Mouse (Mus musculus) midbrain, embryonic 16.5 days (tissue): ENCODE measurements around the gene Slc35b2. TPM values are rescaled to one million over a fixed set of nuclear protein-coding genes. Genes with fewer than 3 reads are reported as not detected.

Experiments
- polyA plus RNA-seq: library from polyadenylated mRNA; unstranded; fragments of >200 nt; fragmentation: Nextera tagmentation; extraction: Ambion mirVana; gene quantifications from 2 replicates; pipeline ENCODE4 v1.2.1, GENCODE M21; 2015

The Slc35b2 gene
- polyA plus RNA-seq, 1 experiment from 2014 or later: 79.6 TPM

Other genes with a start within 250 kb of the Slc35b2 start
- 58.6 and 67.5 TPM in 2 replicates for gene Cdc5l, start 130.1 kb upstream of the Slc35b2 start, polyA plus RNA-seq
- gene Spats1, start 88.5 kb upstream of the Slc35b2 start, polyA plus RNA-seq: 2.5 and 3.1 TPM in 2 replicates
- 17.6 and 18.2 TPM in 2 replicates for gene Aars2, start 57.0 kb upstream of the Slc35b2 start, polyA plus RNA-seq
- gene Tcte1, start 40.4 kb upstream of the Slc35b2 start, polyA plus RNA-seq: 4.3 and 5.0 TPM in 2 replicates
- 31.0 and 32.5 TPM in 2 replicates for gene Tmem151b, start 14.2 kb upstream of the Slc35b2 start, polyA plus RNA-seq
- 3.6 and 3.7 TPM in 2 replicates for gene Nfkbie, start 8.2 kb upstream of the Slc35b2 start, polyA plus RNA-seq
- 1,403 and 1,446 TPM in 2 replicates for gene Hsp90ab1, start 9.4 kb downstream of the Slc35b2 start, polyA plus RNA-seq
- 37.8 and 40.7 TPM in 2 replicates for gene Slc29a1, start 35.7 kb downstream of the Slc35b2 start, polyA plus RNA-seq
- not detected in 2 replicates for gene Mymx, start 38.2 kb downstream of the Slc35b2 start, polyA plus RNA-seq
- gene Capn11, start 95.5 kb downstream of the Slc35b2 start, polyA plus RNA-seq: 0.46 and 0.89 TPM in 2 replicates
- 115 and 118 TPM in 2 replicates for gene Mrpl14, start 122.4 kb downstream of the Slc35b2 start, polyA plus RNA-seq
- gene Tmem63b, start 123.0 kb downstream of the Slc35b2 start, polyA plus RNA-seq: 150 and 155 TPM in 2 replicates
- gene 1600014C23Rik, start 170.0 kb downstream of the Slc35b2 start, polyA plus RNA-seq: 0.46 TPM in 1 of 2 replicates, not detected in the other